Mouse (Mus musculus) MEL (cell line): ENCODE data around the gene Foxn3. TPM values are rescaled to one million over a fixed set of nuclear protein-coding genes. Genes with fewer than 3 reads are reported as not detected.

Source experiments
- DNase-seq: peaks from one replicate; pipeline ENCODE4 v3.0.0; 2011; ENCODE audit warnings: low read depth, low spot score
- H3K27ac ChIP-seq: 2 replicates; pipeline ENCODE4 v1.5.1; 2012; ENCODE audit warnings: low read depth, mild to moderate bottlenecking, control low read depth, low read length, moderate library complexity; ENCODE audit not compliant: control insufficient read depth
- H3K27me3 ChIP-seq, 2 experiments: fragments of 150-350 bp in 1 of 2; sonication (generic) in 1 of 2; 2 replicates each; pipeline ENCODE4 v1.6.1; 2012; ENCODE audit warnings: low read length in 2 of 2, mild to moderate bottlenecking in 2 of 2, improper control_type of control experiment in 1 of 2, moderate library complexity in 1 of 2; ENCODE audit not compliant: insufficient read depth in 2 of 2, control insufficient read depth in 1 of 2
- H3K36me3 ChIP-seq, 2 experiments: 2 replicates each; pipeline ENCODE4 v1.6.1; 2012 to 2014; ENCODE audit warnings: low read length in 2 of 2, improper control_type of control experiment in 1 of 2, inconsistent platforms in 1 of 2, mild to moderate bottlenecking in 1 of 2; ENCODE audit not compliant: insufficient read depth in 2 of 2, control insufficient read depth in 1 of 2
- H3K4me1 ChIP-seq, 2 experiments: fragments of 150-350 bp in 1 of 2; sonication (generic) in 1 of 2; 2 replicates each; pipeline ENCODE4 v1.6.1; 2012; ENCODE audit warnings: low read length in 2 of 2, improper control_type of control experiment in 1 of 2, mild to moderate bottlenecking in 1 of 2; ENCODE audit not compliant: insufficient read depth in 2 of 2, control insufficient read depth in 1 of 2
- H3K4me3 ChIP-seq, 2 experiments: fragments of 150-350 bp in 1 of 2; sonication (generic) in 1 of 2; 2 replicates each; pipeline ENCODE4 v1.5.1; 2012; ENCODE audit warnings: low read depth in 2 of 2, low read length in 2 of 2, mild to moderate bottlenecking in 2 of 2, moderate library complexity in 2 of 2, control low read depth in 1 of 2, improper control_type of control experiment in 1 of 2; ENCODE audit not compliant: control insufficient read depth in 1 of 2, insufficient read depth in 1 of 2
- H3K79me2 ChIP-seq: 2 replicates; pipeline ENCODE4 v1.6.1; 2012; ENCODE audit warnings: mild to moderate bottlenecking, low read length, moderate library complexity; ENCODE audit not compliant: control insufficient read depth, poor library complexity, insufficient read depth
- H3K9ac ChIP-seq: 2 replicates; pipeline ENCODE4 v1.6.1; 2012; ENCODE audit warnings: low read depth, mild to moderate bottlenecking, control low read depth, low read length, moderate library complexity; ENCODE audit not compliant: control insufficient read depth, poor library complexity, severe bottlenecking
- H3K9me3 ChIP-seq: fragments of 150-350 bp; sonication (generic); replicated peaks from 2 replicates; pipeline ENCODE4 v1.6.1; 2012; ENCODE audit warnings: mild to moderate bottlenecking, low read length, improper control_type of control experiment, moderate library complexity; ENCODE audit not compliant: insufficient read depth
- CHD1 ChIP-seq: IDR thresholded peaks from 2 replicates; pipeline ENCODE4 v1.6.1; 2012; ENCODE audit warnings: low read depth, mild to moderate bottlenecking, inconsistent platforms, low read length, improper control_type of control experiment
- CTCF ChIP-seq, 3 experiments: IDR thresholded peaks in 2 of 3; conservative IDR thresholded peaks in 1 of 3; 2 replicates each; pipeline ENCODE4 v1.5.1; 2011 to 2012; ENCODE audit warnings: low read length in 3 of 3, low read depth in 2 of 3, mild to moderate bottlenecking in 2 of 3, improper control_type of control experiment in 1 of 3, inconsistent platforms in 1 of 3, mixed read lengths in 1 of 3, moderate library complexity in 1 of 3; ENCODE audit not compliant: control insufficient read depth in 1 of 3, insufficient read depth in 1 of 3, poor library complexity in 1 of 3, severe bottlenecking in 1 of 3
- E2F4 ChIP-seq: IDR thresholded peaks from 2 replicates; pipeline ENCODE4 v1.6.1; 2011; ENCODE audit warnings: low read depth, low read length, improper control_type of control experiment, borderline replicate concordance
- ETS1 ChIP-seq: IDR thresholded peaks from 2 replicates; pipeline ENCODE4 v1.6.1; 2012; ENCODE audit warnings: low read depth, mild to moderate bottlenecking, inconsistent platforms, low read length, improper control_type of control experiment, moderate library complexity
- HCFC1 ChIP-seq: IDR thresholded peaks from 2 replicates; pipeline ENCODE4 v1.6.1; 2012; ENCODE audit warnings: low read depth, mild to moderate bottlenecking, inconsistent platforms, low read length, improper control_type of control experiment, moderate library complexity
- MAFK ChIP-seq: IDR thresholded peaks from 2 replicates; pipeline ENCODE4 v1.6.1; 2011; ENCODE audit warnings: low read depth, mild to moderate bottlenecking, low read length, improper control_type of control experiment, borderline replicate concordance
- MAZ ChIP-seq: IDR thresholded peaks from 2 replicates; pipeline ENCODE4 v1.6.1; 2012; ENCODE audit warnings: low read depth, mild to moderate bottlenecking, inconsistent platforms, low read length, improper control_type of control experiment
- MYC ChIP-seq: IDR thresholded peaks from 2 replicates; pipeline ENCODE4 v1.6.1; 2011; ENCODE audit warnings: low read depth, mild to moderate bottlenecking, low read length, improper control_type of control experiment, moderate library complexity
- POLR2AphosphoS5 ChIP-seq: IDR thresholded peaks from 2 replicates; pipeline ENCODE4 v1.6.1; 2012; ENCODE audit warnings: low read depth, borderline replicate concordance, mild to moderate bottlenecking, inconsistent platforms, low read length, moderate library complexity, mixed read lengths
- RCOR1 ChIP-seq: IDR thresholded peaks from 2 replicates; pipeline ENCODE4 v1.6.1; 2012; ENCODE audit warnings: low read depth, mild to moderate bottlenecking, inconsistent platforms, low read length, improper control_type of control experiment
- SIN3A ChIP-seq: IDR thresholded peaks from 2 replicates; pipeline ENCODE4 v1.6.1; 2012; ENCODE audit warnings: low read length, improper control_type of control experiment, inconsistent platforms
- UBTF ChIP-seq: IDR thresholded peaks from 2 replicates; pipeline ENCODE4 v1.6.1; 2012; ENCODE audit warnings: low read depth, mild to moderate bottlenecking, inconsistent platforms, low read length, improper control_type of control experiment, moderate library complexity, borderline replicate concordance; ENCODE audit not compliant: insufficient read depth
- ZC3H11A ChIP-seq: IDR thresholded peaks from 2 replicates; pipeline ENCODE4 v1.6.1; 2012; ENCODE audit warnings: low read depth, mild to moderate bottlenecking, inconsistent platforms, low read length, improper control_type of control experiment
- polyA plus RNA-seq, 2 experiments: library from polyadenylated mRNA; stranded (reverse) in 1 of 2; unstranded in 1 of 2; fragments of >175 nt in 1 of 2; fragments of >200 nt in 1 of 2; gene quantifications; 2 replicates each; pipeline versions ENCODE4 v1.2.1 to v1.2.4; 2012; ENCODE audit warnings: low replicate concordance in 2 of 2, low read depth in 1 of 2; ENCODE audit not compliant: insufficient read length in 2 of 2, insufficient read depth in 1 of 2, missing spikeins in 1 of 2
- total RNA-seq: library from RNA; depleted of rRNA; stranded (reverse); fragments of 300-350 nt; gene quantifications from 2 replicates; pipeline ENCODE4 v1.2.3, GENCODE M21; 2012

Foxn3 gene
- total and polyA plus RNA-seq, 3 experiments, result 15.5 to 22.8 TPM; not detected in 1

- Histone ChIP-seq H3K36me3 (no peaks in the 10 kb centered on the region), H3K9me3 (no peaks in the 10 kb centered on the region), H3K4me1 (no peaks in the 10 kb centered on the region), H3K79me2 (no peaks in the 10 kb centered on the region), H3K4me3 (no peak overlapping the region), H3K27ac (no peak overlapping the region), H3K9ac (no peak overlapping the region), H3K27me3 (no peaks in the 10 kb centered on the region)
- TF ChIP-seq MAFK (peak; percentile 42; the same call in 1 of the 2 replicates), CTCF (IDR thresholded peaks at IDR 0.05 in 2 of 3, conservative IDR thresholded peaks at IDR 0.05 in 1 of 3; ENCODE audit: control insufficient read depth in 1 of 3, insufficient read depth in 1 of 3, low read depth in 2 of 3, low read length in 3 of 3, poor library complexity in 1 of 3, severe bottlenecking in 1 of 3) (no peak)
- no peak for DNase-seq
Observed at GRCm38 (mm10) chr12:99596397-99596796, 33.0 kb upstream of the Foxn3 start.

DNA sequence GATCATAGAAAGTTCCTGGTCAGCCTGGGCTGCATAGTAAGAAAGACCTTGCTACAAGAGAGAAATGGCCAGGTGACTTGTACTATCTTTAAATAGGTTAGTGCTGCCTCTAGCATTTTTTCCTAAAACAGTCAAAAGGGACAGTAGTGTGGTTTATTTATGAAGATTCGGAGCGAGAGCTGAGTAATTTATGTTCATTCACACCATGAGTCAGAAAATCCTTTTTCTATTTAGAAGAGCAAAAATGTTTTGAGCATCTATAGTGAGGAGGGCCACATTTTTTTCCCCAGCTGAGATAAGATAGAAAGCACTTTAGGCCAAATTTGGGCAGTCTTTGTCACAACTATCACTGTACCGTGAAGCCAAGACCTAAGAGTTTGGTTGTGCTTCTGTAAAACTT, 24.0 kb upstream of the Foxn3 start:
- no peaks in the 10 kb centered on the region for H3K4me1 ChIP-seq
- no peaks in the 10 kb centered on the region for H3K27me3 ChIP-seq
- no peaks in the 10 kb centered on the region for H3K79me2 ChIP-seq
- DNase-seq, result no peak
- no peaks in the 10 kb centered on the region for H3K9me3 ChIP-seq
- no peak overlapping the region for H3K4me3 ChIP-seq
- H3K27ac ChIP-seq, result no peak overlapping the region
- no peak overlapping the region for H3K9ac ChIP-seq
- TF ChIP-seq SIN3A (no peak), MAZ (no peak), POLR2AphosphoS5 (no peak), RCOR1 (no peak), ZC3H11A (no peak), UBTF (no peak), E2F4 (no peak), CHD1 (no peak)
- no peaks in the 10 kb centered on the region for H3K36me3 ChIP-seq

DNA sequence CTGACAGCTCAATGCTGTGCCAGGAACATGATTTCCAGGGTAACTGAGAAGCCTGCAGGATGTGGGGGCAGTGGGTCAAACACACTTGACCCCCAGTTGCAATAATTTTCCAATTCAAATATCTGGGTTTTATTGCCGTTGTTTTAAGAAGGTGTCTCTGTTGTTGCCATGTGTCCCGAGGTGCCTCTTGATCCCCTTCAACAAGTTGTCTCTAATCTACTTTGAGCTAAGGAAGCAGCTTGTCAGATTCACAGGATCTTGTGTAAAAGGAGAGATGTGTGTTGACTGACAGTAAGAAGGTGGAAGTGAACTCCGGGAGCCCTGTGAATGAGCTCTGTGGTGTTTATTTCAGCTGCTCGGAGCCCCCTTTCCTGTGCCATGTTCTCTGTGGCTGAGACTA, 16.6 kb upstream of the Foxn3 start:
- H3K4me1 ChIP-seq, result no peaks in the 10 kb centered on the region

More for the DNA sequence above, 16.6 kb upstream of the Foxn3 start:
- TF ChIP-seq RCOR1 (no peak), ETS1 (no peak), MYC (no peak), HCFC1 (no peak)
- peaks cover 0 to 4% of the 10 kb centered on the region in 2 experiments; a peak in 2 of 4 replicates for H3K36me3 ChIP-seq
- no peak overlapping the region for H3K9ac ChIP-seq
- no peak overlapping the region for H3K27ac ChIP-seq
- H3K79me2 ChIP-seq, result no peaks in the 10 kb centered on the region
- DNase-seq, result no peak
- H3K27me3 ChIP-seq, result no peaks in the 10 kb centered on the region
- H3K9me3 ChIP-seq, result no peaks in the 10 kb centered on the region
- no peak overlapping the region for H3K4me3 ChIP-seq
